Mouse (Mus musculus): ENCODE results near the gene Ppp1r8.

The Ppp1r8 gene

DNA sequence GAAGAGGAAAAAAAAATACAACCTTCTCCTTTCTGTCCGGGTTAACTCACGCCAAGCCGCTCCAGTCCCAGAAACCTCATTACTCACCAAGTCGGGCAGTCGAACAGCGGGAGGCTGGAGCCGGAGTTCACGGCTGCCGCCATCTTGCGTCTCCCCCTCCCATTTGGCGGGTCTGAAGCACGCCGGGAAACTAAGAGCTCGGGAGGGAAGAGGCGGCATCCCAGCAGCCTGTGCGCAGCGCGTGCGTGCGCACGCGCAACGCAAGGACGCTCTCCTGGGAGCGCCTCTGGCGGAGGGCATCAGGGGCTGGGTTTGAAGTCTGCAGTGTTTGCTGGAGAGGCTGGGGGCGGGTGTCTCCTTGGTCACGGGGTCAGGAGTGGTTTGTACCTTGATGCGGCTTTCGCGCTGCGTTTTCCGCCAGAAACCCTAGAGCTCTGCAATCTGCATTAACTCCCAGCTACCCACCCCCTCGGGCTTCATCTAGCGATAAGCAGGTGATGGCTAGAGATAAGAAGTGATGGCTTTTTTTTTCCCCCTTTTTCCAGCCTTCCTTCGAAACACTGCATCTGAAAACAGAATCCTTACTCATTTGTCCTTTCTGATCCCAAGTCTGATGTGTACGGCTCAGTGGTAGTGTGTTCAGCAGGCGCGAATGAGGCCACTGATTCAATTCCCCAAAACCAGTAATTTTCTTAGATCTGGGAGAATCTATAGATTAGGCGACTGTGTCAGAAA lies at the start of gene Ppp1r8:
Gene Ppp1r8, minus strand, starts transcription at position 200 of the 735 bp plus-strand sequence.
- DNase-seq, result peak; percentile 84

DNA sequence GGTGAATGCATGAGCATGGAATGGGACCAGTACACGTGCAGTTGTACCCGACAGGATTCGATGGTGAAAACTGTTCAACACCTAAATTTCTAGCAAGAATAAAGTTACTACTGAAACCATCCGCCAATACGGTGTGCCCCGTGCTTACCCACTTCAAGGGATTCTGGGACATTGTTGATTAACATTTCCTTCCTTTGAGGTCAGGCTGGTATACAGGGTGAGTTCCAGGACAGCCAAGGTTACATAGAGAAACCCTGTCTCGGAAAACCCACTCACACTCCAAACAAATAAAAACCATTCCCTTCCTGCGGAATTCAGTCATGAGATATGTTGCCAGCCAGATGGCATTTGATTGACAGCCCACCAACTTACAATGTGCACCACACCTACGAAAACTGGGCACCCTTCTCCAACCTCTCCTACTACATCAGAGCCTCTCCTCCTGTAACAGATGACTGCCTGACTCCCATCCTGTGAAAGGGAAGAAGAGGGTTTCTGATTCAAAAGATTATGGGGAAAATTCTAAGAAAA lies 41.9 kb upstream of the Ppp1r8 start:
- DNase-seq, result peak; percentile 7

DNA sequence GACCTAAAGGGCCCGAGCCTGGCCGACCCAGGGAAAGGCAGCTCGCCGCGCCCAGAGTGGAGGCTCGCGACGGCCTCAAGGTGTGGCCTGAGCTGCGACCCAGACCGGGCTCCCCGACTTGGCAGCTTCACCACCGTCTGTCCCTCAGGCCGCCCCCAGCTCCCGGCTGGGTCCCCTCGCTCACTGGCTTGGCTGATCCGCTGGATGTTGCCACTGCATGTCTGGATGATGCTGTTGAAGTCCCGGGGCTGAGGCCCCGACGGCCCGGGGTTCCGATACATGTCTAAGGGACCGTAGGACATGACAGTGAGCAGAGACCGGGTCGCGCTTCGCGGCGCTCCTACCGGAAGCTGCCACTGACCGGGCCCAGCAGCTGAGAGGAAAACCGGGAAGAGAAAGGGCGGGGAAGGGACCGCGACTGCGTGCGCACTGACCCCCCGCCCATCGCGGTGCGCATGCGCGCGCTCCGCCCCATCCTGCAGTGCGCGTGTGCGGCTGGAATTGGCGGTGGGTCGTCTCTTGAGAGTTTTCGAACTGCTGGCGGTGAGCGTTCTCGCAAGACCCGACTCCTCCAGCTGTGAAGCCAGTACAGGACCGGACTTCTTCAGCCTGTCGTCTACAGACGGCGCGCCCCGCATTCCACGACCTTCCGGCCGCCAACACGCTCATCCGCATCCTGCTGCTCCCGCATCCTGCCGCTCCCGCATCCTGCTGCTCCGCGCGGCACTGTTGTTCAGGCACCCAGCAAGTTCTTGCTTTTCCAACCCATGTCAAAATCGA lies 41.3 kb upstream of the Ppp1r8 start, which contains the start of gene Stx12:
Gene Stx12, minus strand, starts transcription at position 446 of the 780 bp plus-strand sequence.
- DNase-seq, result peak; percentile 90

DNA sequence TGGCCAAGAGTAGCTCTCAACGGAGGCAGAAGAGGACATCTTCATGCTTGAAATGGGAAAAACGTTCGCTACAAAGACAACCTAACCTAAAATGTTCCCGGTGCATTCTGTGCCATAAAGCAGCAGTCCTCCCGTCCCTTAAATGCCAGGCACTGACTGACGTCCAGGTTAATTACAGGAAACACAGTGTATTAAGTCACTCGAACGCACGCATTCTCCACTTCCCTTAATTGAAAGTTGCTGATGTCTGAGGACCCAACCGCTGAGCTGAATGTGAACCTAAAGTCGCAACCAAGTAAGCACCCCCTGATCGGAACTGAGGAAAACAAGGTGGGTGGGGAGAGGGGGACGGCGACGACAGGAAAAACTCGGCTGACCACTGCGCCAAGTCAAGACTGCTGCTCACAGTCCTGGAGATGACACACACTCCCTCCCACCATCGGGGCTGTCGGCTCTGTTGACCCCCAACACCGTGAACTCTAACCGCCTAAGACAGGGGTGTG lies 40.6 kb upstream of the Ppp1r8 start:
- no peak for DNase-seq

DNA sequence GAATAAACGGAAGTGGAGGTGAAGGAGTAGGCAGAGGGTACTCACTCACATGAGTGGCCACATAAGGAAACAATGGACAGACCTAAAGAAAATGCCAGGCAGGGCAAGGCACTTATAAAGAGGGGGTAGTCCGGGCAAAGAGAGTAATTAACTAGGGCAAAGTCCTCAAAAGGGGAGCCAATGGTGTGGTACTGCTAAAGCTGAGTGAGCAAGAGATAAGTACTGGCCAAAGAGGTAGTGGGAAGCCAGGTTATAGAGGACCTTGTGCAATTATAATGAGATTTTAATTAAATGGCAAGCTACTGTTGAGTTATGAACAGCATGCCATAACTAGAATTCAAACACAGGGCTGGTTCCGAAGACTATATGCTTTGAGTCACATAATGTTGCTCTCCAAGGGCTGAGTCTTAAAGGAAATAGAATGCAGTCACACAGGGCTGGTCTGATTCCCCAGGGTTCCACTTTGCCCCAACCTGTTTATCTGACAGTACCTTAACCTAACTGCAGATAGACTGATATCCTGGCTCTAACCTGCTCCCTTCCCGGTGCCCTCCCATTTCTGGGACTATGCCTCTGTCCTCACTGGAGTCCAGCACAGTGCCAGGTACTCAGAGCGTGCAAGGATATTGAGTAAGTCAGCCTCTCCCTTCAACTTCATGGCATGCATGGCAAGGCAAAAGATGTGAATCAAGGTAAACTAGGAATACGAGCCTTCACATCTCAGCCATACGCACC lies 31.6 kb upstream of the Ppp1r8 start:
- no peak for DNase-seq

DNA sequence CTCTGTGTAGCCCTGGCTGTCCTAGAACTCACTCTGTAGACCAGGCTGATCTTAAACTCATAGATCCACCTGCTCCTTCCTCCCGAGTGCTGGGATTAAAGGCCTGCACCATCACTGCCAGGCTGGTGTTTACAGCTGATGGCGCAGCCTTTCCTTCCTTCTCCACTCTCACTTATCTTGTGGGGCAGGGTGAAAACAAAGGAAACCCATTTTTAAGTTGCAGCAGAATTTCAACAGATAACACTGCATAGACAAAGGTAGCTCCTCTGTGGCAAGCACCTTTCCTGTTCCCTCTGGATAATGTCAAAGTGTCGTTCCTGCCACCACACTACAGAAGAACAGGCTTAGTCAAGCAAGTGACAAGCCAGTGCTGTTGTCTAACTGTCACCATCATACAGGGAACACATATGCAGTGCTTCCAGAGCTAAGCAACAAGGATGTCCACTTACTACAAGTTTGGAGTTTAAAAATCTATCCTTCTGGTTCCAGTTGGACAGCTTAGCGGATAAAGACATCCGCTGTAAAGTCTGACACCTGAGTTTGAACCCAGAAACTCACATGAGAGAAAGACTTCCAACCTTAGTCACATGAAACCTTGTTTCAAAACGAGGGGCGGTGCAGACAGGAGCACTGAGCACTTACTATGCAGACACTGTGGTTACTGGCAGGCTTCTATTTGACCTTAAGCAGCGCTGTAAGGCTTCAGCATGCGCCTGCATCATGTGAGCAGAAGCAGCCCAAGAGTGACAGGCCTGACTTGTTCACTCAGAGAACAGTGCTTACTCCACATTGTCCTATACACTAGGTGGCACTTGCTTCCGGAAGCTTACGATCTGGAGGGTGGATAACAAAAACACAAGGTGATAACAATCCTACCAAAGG lies 30.8 kb upstream of the Ppp1r8 start:
- DNase-seq, result no peak

DNA sequence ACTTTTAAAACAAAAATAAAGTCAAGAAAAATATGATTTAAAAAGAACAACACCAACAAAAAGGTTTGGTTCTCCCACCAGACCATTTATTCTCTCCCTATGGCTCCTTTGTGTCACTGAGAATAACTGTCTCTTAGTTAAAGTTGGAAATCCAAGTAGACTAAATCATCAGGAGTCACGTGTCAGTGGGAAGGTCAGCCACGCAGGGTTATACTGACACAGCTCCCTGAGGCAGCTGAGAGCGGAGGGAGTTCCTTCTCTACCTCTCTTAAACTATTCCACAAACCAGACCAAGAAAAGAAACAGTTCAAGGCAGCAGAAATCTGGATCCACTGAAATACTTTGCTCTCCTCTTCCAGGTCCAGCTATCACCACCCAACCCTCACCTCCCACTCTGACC lies 28.1 kb upstream of the Ppp1r8 start:
- no peak for DNase-seq

DNA sequence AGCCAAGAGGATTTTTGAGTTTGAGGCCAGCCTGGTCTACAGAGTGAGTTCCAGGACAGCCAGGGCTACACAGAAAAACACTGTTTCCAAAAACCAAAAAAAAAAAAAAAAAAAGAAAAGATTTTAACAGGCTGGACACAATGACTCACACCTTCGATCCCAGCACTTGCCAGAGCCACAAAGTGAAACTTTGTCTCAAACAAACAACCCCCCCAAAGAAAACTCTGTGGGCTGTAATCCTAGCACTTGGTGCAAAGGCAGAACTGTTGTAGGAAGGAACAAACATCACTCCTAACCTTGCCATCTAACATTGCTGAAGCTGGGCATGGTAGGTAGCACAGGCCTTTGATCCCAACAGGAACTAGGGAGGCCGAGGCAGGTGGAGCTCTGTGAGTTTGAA lies 21.9 kb upstream of the Ppp1r8 start:
- no peak for DNase-seq

DNA sequence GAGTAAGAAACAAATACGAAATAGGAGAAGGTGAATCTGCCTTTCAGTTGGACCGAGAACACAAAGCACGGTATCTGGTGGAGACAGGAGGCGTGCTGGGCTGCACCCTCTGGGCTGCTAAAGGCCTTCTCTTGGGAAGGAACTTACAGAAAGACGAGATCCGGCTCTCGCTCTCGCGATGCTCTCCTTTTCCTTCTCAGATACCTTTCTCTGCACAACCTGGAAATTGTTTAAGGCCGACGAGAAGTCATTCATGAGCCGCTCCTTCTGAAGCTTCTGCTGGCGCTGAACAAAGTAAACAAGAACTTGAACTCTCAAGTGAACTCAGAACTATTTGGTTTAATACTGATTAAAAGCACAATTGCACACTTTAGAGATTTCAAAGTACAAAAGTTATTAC lies 20.0 kb upstream of the Ppp1r8 start:
- no peak for DNase-seq

DNA sequence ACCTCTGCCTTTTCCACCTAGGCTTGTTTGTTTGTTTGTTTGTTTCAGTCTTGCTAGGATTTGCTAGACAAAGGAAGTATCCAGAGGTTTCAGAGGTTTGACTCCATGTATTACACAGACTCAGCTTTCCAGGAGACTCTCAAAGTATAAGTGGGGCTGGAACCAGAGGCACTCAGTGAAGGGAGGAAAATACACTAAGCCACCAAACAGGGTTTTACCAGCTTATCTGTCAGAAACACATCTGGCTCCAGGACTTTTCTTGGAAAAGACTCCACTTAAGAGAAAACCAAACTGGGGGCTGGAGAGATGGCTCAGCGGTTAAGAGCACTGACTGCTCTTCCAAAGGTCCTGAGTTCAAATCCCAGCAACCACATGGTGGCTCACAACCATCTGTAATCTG lies 17.9 kb upstream of the Ppp1r8 start:
- no peak for DNase-seq

DNA sequence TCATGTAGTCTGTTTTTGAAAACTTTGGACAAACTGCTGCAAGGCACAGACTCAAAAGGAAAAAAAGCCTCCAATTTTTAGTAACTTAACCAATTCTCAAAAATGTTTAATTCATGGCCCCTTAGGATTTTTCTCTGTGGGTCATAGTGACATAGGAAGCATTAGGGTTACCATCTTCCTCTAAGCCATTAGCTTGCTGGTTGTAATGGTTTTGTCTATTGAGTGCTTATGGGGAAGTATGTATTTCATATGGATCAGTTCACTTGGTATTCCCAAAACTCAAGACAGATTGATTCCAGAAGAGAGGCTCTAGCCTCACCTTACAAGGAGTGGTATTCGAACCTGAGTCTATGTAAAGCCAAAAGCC lies 719 bp upstream of the Ppp1r8 start:
- no peak for DNase-seq

DNA sequence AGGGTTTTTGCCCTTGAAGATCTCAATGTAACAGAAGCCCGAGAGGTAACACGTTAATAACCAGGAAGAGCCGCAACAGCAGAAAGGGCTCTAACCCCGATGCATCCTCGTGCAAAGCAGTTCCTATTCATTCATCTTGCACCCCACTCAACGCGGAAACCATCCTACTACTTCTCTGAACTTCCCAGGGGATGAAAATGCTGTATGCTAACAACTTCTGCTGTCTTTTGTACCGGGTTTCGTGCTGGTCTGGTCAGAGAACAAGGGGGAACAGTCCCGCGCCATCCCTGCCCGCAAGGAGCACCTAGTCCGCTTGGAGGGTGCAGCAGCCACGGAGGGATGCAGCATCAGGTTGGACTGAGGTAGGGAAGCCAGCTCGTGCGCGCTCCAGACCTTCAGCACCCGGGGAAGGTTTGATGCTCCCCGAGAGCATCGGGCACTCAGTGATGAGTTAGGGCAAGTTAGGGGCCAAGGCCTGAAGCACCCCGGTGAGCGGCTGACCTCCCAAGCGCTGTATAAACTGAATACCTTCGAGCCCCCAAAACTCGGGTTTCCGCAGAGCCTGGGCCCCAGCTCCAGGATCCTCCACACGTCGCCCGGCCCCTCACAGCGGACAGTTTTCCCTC lies 575 bp downstream of the Ppp1r8 start:
- peak; percentile 3 for DNase-seq

DNA sequence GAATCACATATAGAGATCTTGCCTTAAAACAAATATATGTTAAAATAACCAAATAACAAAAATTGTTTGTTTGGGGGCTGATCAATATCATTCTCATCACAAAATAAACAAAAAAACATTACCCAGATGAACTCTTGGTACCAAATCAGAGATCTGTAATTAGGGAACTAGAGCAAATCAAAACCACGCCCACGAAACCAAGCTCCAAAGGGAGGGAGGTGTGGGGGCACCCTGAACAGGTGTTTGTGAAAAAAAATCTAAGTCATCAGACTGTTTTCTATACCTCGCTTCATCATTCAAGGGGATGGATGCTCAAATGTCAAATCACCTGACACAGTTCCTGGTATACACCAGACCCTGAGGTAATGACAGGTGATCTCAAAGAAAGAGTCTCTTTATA lies 1.5 kb downstream of the Ppp1r8 start:
- DNase-seq, result no peak

DNA sequence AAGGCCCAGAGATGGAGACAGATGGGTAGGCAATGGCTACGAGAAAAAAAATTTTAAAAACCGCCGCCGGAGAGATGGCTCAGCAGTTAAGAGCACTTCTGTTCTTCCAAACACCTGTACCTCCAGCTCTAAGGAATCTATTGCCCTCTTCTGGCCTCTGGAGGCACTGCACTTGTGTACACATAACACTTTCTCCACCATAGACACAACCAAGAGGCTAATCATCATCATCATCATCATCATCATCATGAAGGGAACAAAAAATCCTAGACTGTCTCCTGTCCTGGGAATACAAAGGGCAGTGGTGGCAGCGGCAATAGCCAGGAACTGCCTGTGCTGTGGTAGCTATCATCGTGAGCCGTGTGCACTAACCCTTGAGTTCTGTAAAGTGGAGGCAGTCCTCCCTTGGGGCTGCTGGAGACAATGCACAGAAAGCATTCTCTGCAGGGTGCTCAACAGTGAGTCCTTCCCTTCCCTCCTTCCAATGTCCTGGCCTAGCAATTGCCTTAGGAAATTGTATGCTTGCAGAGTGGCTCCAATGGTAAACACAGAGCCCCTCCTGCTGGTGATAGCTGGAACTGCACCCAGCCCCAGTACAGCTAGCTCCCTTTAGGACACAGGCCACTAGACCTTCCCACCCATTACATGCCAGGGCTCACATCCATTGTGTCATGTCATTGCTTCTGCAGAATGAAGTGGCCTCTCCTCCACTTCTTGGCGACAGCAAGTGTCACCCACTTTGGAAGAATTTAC lies 19.2 kb downstream of the Ppp1r8 start:
- DNase-seq, result peak; percentile 80

DNA sequence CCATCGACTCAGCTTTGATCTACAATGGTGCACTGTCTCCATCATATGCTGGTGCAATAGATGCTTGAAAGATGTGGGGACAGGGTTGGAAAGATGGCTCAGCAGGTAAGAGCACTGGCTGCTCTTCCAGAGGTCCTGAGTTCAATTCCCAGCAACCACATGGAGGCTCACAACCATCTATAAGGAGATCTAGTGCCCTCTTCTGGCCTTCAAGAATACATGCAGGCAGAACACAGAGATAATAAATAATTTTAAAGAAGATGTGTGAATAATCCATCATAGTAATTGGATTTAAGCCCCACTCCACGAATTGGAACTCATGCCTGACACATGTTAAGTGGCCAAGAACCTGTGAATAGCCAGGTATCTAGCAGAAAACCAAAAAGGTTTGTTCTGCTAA lies 24.5 kb downstream of the Ppp1r8 start:
- DNase-seq, result no peak

DNA sequence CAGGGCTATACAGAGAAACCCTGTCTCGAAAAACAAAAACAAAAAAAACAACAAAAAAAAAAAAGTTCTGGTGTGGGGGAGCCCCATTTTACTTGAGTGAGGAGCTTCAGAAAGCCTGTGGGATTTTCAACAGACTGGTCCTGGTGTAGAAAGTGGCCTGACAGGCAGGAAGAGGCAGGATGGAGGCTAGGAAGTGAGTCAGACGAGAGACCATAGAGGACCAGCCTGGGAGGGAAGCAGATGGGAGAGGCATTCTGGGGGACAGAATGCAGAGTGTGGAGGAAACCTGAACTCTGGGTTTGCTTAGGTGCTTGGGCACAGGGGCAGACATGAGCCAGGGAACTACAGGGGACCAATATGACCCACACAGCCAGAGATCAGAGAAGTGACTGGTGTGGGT lies 26.1 kb downstream of the Ppp1r8 start:
- no peak for DNase-seq

DNA sequence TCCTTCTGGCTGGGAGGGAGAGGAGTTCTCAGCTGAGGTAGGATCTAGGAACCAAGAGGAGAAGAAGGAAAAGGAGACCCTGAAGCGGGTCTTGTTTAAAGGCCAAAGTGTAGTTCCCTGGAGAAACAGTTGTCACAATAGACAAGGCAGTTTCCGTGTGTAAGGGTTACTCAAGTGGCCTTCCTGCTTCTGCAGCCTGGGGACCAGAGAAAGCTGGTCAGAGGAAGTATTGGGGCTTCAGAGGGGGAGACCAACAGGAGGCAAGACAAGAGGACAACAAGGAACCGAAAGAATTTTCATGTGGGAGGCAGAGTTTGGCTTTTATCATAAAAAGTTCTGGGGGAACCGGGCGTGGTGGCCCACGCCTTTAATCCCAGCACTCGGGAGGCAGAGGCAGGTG lies 26.6 kb downstream of the Ppp1r8 start:
- DNase-seq, result no peak

DNA sequence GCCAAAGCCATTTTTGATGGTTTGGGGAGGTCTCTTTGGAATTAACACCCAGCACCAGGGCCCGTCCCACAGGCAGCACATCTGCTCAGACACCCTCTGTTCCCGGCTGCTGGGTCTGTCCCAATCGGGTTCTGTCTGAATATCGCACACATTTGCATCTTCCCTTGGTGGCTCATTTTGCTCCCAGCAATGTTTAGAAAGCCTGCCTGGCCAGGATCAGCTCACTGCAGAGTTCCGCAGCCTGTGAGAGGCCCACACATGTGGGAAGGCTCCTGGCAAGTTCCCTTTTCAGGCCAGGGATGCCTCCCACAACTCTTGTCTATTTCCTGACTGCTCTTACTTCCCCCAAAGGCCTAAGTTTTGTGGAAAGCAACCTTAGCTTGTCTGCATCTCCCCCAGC lies 33.3 kb downstream of the Ppp1r8 start:
- DNase-seq, result no peak

DNA sequence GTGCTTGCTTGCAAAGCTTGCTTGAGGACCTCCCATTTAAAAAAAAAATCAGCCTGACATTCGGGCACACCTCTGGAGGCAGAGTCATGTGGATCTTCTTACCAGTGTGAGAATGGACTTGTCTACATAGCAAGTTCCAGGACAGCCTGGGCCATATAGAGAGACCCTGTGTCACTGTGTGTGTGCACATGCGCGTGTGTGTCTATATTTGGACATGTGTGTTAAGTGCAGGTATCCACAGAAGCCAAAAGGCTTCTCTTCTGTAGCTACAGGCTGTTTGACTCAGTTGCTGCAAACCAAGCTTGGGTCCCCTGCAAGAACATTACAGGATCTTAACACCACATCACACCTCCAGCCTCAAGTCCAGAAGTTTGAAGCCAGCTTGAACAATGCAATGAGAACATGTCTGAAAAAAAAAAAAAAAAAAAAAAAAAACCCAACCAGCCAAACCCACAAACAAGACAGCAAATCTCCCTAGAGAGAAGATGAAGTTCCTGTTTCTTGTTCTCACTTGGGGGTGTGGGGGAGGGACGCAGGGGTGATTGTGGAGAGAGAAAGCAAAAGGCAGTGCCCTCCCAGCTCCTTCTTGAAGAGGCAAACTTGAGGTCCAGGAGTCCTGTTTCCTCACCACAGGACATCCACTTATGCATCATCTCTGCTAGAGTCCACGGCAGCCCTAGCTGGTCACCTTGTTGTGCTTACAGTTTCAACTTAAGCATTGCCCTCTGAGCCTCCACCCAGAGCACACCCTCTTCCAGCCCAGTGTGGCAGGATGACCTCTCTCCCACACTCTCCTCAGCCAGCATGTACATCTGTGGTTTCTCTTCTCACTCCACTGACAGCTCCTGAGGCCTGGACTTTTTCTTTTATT lies 35.0 kb downstream of the Ppp1r8 start:
- DNase-seq, result peak; percentile 21

DNA sequence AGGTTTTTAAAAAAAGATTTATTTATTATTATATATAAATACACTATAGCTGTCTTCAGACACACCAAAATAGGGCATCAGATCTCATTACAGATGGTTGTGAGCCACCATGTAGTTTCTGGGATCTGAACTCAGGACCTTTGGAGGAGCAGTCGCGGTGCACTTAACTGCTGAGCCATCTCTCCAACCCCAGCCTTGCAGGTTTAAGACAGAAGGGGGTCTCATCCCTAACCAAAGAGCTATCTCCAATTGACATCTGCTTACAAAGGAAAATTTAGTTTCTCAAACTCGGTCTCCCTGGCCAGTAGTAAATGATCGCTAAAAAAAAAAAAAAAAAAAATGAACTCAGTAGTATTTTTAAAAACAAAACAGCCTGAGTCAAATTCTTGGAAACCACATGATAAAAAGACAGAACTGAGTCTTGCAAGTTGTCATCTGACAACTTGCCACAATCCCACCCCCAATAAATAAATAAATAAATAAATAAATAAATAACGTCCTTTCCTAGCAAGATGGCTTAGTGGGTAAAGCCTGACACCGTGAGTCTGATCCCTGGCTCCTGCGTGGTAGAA lies 36.3 kb downstream of the Ppp1r8 start:
- DNase-seq, result no peak

Data from lung, postnatal 14 days (tissue).